Mouse (Mus musculus): ENCODE measurements around the gene Dars2. TPM values are rescaled to one million over a fixed set of nuclear protein-coding genes. Genes with fewer than 3 reads are reported as not detected.

The Dars2 gene
- polyA plus RNA-seq (2015; fragmentation: Nextera tagmentation; extraction: Ambion mirVana) = 15.9 and 16.2 TPM in 2 replicates

- Histone ChIP-seq H3K4me3 (ENCODE audit: low read depth, low read length) (peak within 1 kb of the TSS; percentile 70), H3K4me1 (replicated peaks; ENCODE audit: control insufficient read depth, insufficient read depth) (peaks cover 5% of the 10 kb centered on the region; the same call in 1 of the 2 replicates), H3K36me3 (ENCODE audit: control insufficient read depth, insufficient read depth, low read length) (no peaks in the 10 kb centered on the region), H3K9me3 (ENCODE audit: control insufficient read depth, low read length) (no peaks in the 10 kb centered on the region), H3K27ac (replicated peaks) (peak within 1 kb of the TSS; percentile 77), H3K4me2 (replicated peaks; ENCODE audit: low read depth) (peak within 1 kb of the TSS; percentile 71), H3K9ac (ENCODE audit: low read length) (peak within 1 kb of the TSS; percentile 79), H3K27me3 (ENCODE audit: control insufficient read depth, insufficient read depth, low read length) (no peaks in the 10 kb centered on the region)
- under 1% methylated on average over 57 of the region's 57 CpGs for WGBS
- peak; percentile 96 for DNase-seq (ENCODE audit: low spot score)
- TF ChIP-seq CTCF (IDR thresholded peaks at IDR 0.05; ENCODE audit: low read depth) = peak; percentile 34
- TF ChIP-seq EP300 (optimal IDR thresholded peaks at IDR 0.05) = peak; percentile 70
- ATAC-seq (ENCODE audit: low FRiP score, low TSS enrichment) = peak; percentile 99
Measured at GRCm38 (mm10) chr1:161070352-161071271, at the start of gene Dars2, which contains the start of gene Cenpl. Gene Dars2, minus strand, starts transcription at chr1:161070658. Gene Cenpl, plus strand, starts transcription at chr1:161070713.

GRCm38 (mm10) chr1:161114591-161114990, 44.1 kb upstream of the Dars2 start:
- no peaks in the 10 kb centered on the region for H3K27me3 ChIP-seq (ENCODE audit: control insufficient read depth, insufficient read depth, low read length)
- H3K9me3 ChIP-seq (ENCODE audit: control insufficient read depth, low read length) = no peaks in the 10 kb centered on the region
- no peak overlapping the region for H3K4me3 ChIP-seq (ENCODE audit: low read depth, low read length)
- no peak overlapping the region for H3K27ac ChIP-seq (replicated peaks)
- H3K4me1 ChIP-seq (replicated peaks; ENCODE audit: control insufficient read depth, insufficient read depth) = no peaks in the 10 kb centered on the region
- no peak for TF ChIP-seq EP300 (optimal IDR thresholded peaks at IDR 0.05)
- TF ChIP-seq CTCF (IDR thresholded peaks at IDR 0.05; ENCODE audit: low read depth) = no peak
- no peak overlapping the region for H3K9ac ChIP-seq (ENCODE audit: low read length)
- ATAC-seq (ENCODE audit: low FRiP score, low TSS enrichment) (no peak), DNase-seq (ENCODE audit: low spot score) (no peak)
- no peak overlapping the region for H3K4me2 ChIP-seq (replicated peaks; ENCODE audit: low read depth)
- H3K36me3 ChIP-seq (ENCODE audit: control insufficient read depth, insufficient read depth, low read length) = no peaks in the 10 kb centered on the region

- no peaks in the 10 kb centered on the region for H3K9me3 ChIP-seq (ENCODE audit: control insufficient read depth, low read length)
- 0 out of 2 replicates have a peak, but pooled peaks cover 3% of the 10 kb centered on the region for H3K36me3 ChIP-seq (ENCODE audit: control insufficient read depth, insufficient read depth, low read length)
- H3K27ac ChIP-seq (replicated peaks) = no peak overlapping the region
- DNase-seq (ENCODE audit: low spot score) (no peak), ATAC-seq (ENCODE audit: low FRiP score, low TSS enrichment) (no peak)
- H3K27me3 ChIP-seq (ENCODE audit: control insufficient read depth, insufficient read depth, low read length) = no peaks in the 10 kb centered on the region
- TF ChIP-seq EP300 (optimal IDR thresholded peaks at IDR 0.05) (no peak), CTCF (IDR thresholded peaks at IDR 0.05; ENCODE audit: low read depth) (no peak)
- 84% methylated on average over 8 of the region's 8 CpGs for WGBS
- H3K4me3 ChIP-seq (ENCODE audit: low read depth, low read length) = no peak overlapping the region
- H3K4me1 ChIP-seq (replicated peaks; ENCODE audit: control insufficient read depth, insufficient read depth) = no peaks in the 10 kb centered on the region
- no peak overlapping the region for H3K9ac ChIP-seq (ENCODE audit: low read length)
- no peak overlapping the region for H3K4me2 ChIP-seq (replicated peaks; ENCODE audit: low read depth)
Measured at GRCm38 (mm10) chr1:161109216-161109615, 38.8 kb upstream of the Dars2 start.

GRCm38 (mm10) chr1:161103842-161104241, 33.4 kb upstream of the Dars2 start:
- WGBS = 82% methylated on average over 1 of the region's 1 CpGs
- Histone ChIP-seq H3K9me3 (ENCODE audit: control insufficient read depth, low read length) (no peaks in the 10 kb centered on the region), H3K4me2 (replicated peaks; ENCODE audit: low read depth) (no peak overlapping the region), H3K9ac (ENCODE audit: low read length) (no peak overlapping the region), H3K27ac (replicated peaks) (no peak overlapping the region), H3K4me1 (replicated peaks; ENCODE audit: control insufficient read depth, insufficient read depth) (no peaks in the 10 kb centered on the region), H3K36me3 (ENCODE audit: control insufficient read depth, insufficient read depth, low read length) (peaks cover 15% of the 10 kb centered on the region; the same call in 1 of the 2 replicates), H3K4me3 (ENCODE audit: low read depth, low read length) (no peak overlapping the region), H3K27me3 (ENCODE audit: control insufficient read depth, insufficient read depth, low read length) (no peaks in the 10 kb centered on the region)
- TF ChIP-seq CTCF (IDR thresholded peaks at IDR 0.05; ENCODE audit: low read depth) (no peak), EP300 (optimal IDR thresholded peaks at IDR 0.05) (no peak)
- DNase-seq (ENCODE audit: low spot score) (no peak), ATAC-seq (ENCODE audit: low FRiP score, low TSS enrichment) (no peak)

GRCm38 (mm10) chr1:161099721-161100405, 29.4 kb upstream of the Dars2 start:
- Histone ChIP-seq H3K4me1 (replicated peaks; ENCODE audit: control insufficient read depth, insufficient read depth) (no peaks in the 10 kb centered on the region), H3K4me2 (replicated peaks; ENCODE audit: low read depth) (no peak overlapping the region), H3K4me3 (ENCODE audit: low read depth, low read length) (no peak overlapping the region), H3K27ac (replicated peaks) (no peak overlapping the region), H3K27me3 (ENCODE audit: control insufficient read depth, insufficient read depth, low read length) (no peaks in the 10 kb centered on the region), H3K9me3 (ENCODE audit: control insufficient read depth, low read length) (no peaks in the 10 kb centered on the region), H3K9ac (ENCODE audit: low read length) (no peak overlapping the region), H3K36me3 (ENCODE audit: control insufficient read depth, insufficient read depth, low read length) (peaks cover 18% of the 10 kb centered on the region)
- whole genome bisulfite sequencing = 94% methylated on average over 4 of the region's 4 CpGs
- ATAC-seq (ENCODE audit: low FRiP score, low TSS enrichment) (no peak), DNase-seq (ENCODE audit: low spot score) (no peak)
- TF ChIP-seq CTCF (IDR thresholded peaks at IDR 0.05; ENCODE audit: low read depth) = no peak
- no peak for TF ChIP-seq EP300 (optimal IDR thresholded peaks at IDR 0.05)

Measured in stomach, postnatal 0 days (tissue).